Mouse (Mus musculus): ENCODE results near the gene Camsap2.

DNA sequence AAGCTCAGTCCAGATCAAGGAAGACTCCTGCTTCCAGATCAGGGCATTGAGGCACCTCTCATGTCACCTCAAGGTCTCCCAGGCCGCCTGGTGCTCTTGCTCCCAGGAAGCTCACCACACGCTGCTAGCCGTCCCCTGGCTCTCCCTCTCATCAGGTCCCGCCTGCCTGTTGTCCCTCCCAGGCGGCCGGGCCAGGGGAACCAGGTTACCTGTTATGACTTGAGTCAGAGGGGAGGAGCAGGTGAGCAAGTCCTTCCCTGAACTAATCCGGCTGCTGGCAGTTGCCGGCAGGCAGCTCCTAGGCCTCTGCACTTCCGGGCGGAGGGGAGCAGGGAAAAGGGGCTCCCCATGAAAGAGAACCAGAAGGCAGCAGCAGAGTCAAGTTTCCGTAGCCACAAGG is 115.7 kb downstream of the Camsap2 start:
- TF ChIP-seq CTCF (IDR thresholded peaks at IDR 0.05; ENCODE audit: low read depth, low read length) = no peak
- TF ChIP-seq GATA1 (IDR thresholded peaks at IDR 0.05; ENCODE audit: borderline replicate concordance, low read length) = no peak
